Mouse (Mus musculus) neural tube, embryonic 14.5 days (tissue): ENCODE data around the gene Cep170b. TPM values are rescaled to one million over a fixed set of nuclear protein-coding genes. Genes with fewer than 3 reads are reported as not detected.

Source experiments
- ATAC-seq: fragments of 200-750 bp; cut with Nextera tagmentation; 2 replicates; pipeline ENCODE4 v1.8.0; 2017; ENCODE audit warnings: low read depth, mild to moderate bottlenecking, moderate TSS enrichment, moderate library complexity
- H3K27ac ChIP-seq: fragments of 300-500 bp; sonication (generic); 2 replicates; pipeline ENCODE4 v1.5.1; 2014; ENCODE audit warnings: low read depth, mild to moderate bottlenecking, control low read depth, low read length, moderate library complexity, mixed read lengths
- H3K27me3 ChIP-seq: fragments of 300-500 bp; sonication (generic); 2 replicates; pipeline ENCODE4 v1.6.1; 2014; ENCODE audit warnings: low read length; ENCODE audit not compliant: control insufficient read depth, insufficient read depth
- H3K36me3 ChIP-seq: fragments of 300-500 bp; sonication (generic); 2 replicates; pipeline ENCODE4 v1.6.1; 2014; ENCODE audit warnings: low read length, mixed read lengths; ENCODE audit not compliant: control insufficient read depth, insufficient read depth
- H3K4me1 ChIP-seq: fragments of 300-500 bp; sonication (generic); 2 replicates; pipeline ENCODE4 v1.6.1; 2014; ENCODE audit warnings: low read length; ENCODE audit not compliant: control insufficient read depth, insufficient read depth
- H3K4me2 ChIP-seq: fragments of 300-500 bp; sonication (generic); 2 replicates; pipeline ENCODE4 v1.6.1; 2014; ENCODE audit warnings: mild to moderate bottlenecking, low read depth, low read length, control low read depth
- H3K4me3 ChIP-seq: fragments of 300-500 bp; sonication (generic); 2 replicates; pipeline ENCODE4 v1.5.1; 2014; ENCODE audit warnings: low read depth, low read length, control low read depth, mixed read lengths
- H3K9ac ChIP-seq: fragments of 300-500 bp; sonication (generic); replicated peaks from 2 replicates; pipeline ENCODE4 v1.6.1; 2014; ENCODE audit warnings: low read depth, mild to moderate bottlenecking, control low read depth, low read length, mixed read lengths
- H3K9me3 ChIP-seq: fragments of 300-500 bp; sonication (generic); 2 replicates; pipeline ENCODE4 v1.6.1; 2016; ENCODE audit warnings: low read length; ENCODE audit not compliant: control insufficient read depth
- WGBS: fragments of 180-500 bp; shearing (Covaris S2); extraction: QIAGEN DNeasy Blood & Tissue Kit; methylation state at CpG from one replicate; pipeline ENCODE4 v1.1.7; 2014; 5-methylcytosine and 5-hydroxymethylcytosine counted together
- polyA plus RNA-seq: library from polyadenylated mRNA; unstranded; fragments of >200 nt; fragmentation: Nextera tagmentation; extraction: Ambion mirVana; gene quantifications from 2 replicates; pipeline ENCODE4 v1.2.1, GENCODE M21; 2014

The Cep170b gene
- polyA plus RNA-seq, 1 experiment from 2014 or later: 36.1 TPM

DNA sequence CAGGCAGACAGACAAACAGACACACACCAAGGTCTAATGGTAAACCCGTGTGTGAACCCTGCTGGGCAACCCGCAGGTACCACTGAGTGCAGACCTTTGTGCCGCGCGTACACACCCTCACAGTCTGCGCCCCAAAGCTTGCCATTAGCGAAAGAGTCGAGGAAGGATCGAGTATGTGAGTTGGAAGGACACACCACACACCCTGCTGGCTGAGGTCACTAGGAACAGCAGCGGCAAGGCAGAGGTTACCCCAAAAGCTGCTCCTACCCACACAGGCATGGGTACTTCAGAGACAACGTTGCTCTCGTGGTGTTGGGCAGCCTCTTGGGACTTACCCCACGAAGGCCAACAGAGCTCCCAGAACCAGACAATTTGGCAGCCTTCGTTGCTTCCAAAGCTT is 52.1 kb downstream of the Cep170b start:
- WGBS: 93% methylated on average over 14 of the region's 14 CpGs
- no peak overlapping the region for H3K9ac ChIP-seq
- no peak overlapping the region for H3K4me3 ChIP-seq
- peaks cover 4% of the 10 kb centered on the region; the same call in 1 of the 2 replicates for H3K9me3 ChIP-seq
- no peak overlapping the region for H3K4me2 ChIP-seq
- H3K27me3 ChIP-seq: no peaks in the 10 kb centered on the region
- ATAC-seq: no peak
- H3K27ac ChIP-seq: no peak overlapping the region
- no peaks in the 10 kb centered on the region for H3K36me3 ChIP-seq
- H3K4me1 ChIP-seq: no peaks in the 10 kb centered on the region

DNA sequence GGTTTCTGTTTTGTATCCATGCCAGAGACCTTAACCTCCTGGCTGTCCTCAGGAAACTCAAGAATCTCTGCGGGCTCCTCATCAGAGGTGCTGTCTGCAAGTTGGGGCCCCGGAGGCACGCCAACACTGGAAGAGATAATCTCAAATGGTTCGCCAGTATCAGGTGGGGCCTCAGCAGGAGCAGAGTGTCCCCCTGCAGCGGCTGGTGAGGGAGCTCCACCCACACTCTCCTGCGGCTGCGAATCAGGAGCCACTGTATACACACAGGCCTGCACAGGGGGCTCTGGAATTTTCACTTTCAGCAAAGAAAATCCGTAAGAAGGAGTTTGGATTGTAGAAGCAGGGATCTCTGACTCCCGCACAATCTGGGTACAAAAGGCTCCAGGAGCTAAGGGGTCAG is 53.1 kb downstream of the Cep170b start:
- Histone ChIP-seq H3K4me1 (no peaks in the 10 kb centered on the region), H3K27me3 (no peaks in the 10 kb centered on the region), H3K9me3 (peaks cover 4% of the 10 kb centered on the region; the same call in 1 of the 2 replicates), H3K9ac (no peak overlapping the region), H3K4me2 (no peak overlapping the region), H3K4me3 (no peak overlapping the region), H3K27ac (no peak overlapping the region), H3K36me3 (no peaks in the 10 kb centered on the region)
- ATAC-seq: no peak
- WGBS: 61% methylated on average over 9 of the region's 9 CpGs

DNA sequence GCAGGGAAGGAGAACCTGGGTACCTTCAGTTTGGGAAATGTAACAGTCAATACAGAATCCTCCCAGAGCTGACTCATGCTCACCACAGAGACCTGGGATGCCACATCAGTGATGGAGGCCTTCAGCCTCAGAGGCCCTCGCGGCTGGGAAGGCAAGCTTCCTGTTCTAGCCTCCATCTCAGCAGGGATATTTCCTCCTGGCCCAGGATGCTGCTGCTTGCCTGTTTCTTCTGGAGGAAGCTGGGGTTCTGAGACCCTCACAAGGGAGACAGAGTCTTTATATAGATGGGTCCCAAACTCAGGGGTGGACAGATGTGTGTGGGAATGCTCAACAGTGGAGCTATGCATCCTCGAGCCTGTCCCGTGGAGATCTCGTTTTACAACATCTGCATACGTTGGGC is 53.8 kb downstream of the Cep170b start:
- H3K27me3 ChIP-seq: no peaks in the 10 kb centered on the region
- H3K4me2 ChIP-seq: no peak overlapping the region
- H3K4me1 ChIP-seq: no peaks in the 10 kb centered on the region
- no peaks in the 10 kb centered on the region for H3K36me3 ChIP-seq
- 88% methylated on average over 6 of the region's 6 CpGs for whole genome bisulfite sequencing
- H3K9ac ChIP-seq: no peak overlapping the region
- no peak overlapping the region for H3K27ac ChIP-seq
- peaks cover 4% of the 10 kb centered on the region; the same call in 1 of the 2 replicates for H3K9me3 ChIP-seq
- no peak for ATAC-seq
- no peak overlapping the region for H3K4me3 ChIP-seq

DNA sequence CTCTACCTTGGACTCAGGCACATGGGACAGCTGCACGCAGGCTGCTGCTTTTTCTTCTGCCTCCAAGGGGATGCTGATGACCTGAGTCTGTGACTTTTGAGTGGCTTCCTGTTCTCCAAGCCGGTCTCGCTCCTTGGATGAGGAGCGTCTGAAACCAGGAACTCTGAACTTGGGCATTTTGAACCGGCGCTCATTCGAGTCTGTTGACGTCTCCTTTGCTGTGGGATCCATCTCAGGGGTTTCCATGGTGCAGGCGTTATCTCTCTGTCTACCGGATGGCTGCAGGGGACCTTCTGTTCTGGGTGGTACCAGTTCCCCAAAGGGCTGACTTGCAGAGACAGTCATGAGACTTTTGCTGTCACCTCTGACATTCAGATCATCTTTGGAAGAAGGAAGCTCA is 54.2 kb downstream of the Cep170b start:
- Histone ChIP-seq H3K9me3 (peaks cover 4% of the 10 kb centered on the region; the same call in 1 of the 2 replicates), H3K27ac (no peak overlapping the region), H3K36me3 (no peaks in the 10 kb centered on the region), H3K4me2 (no peak overlapping the region), H3K4me1 (no peaks in the 10 kb centered on the region), H3K4me3 (no peak overlapping the region), H3K27me3 (no peaks in the 10 kb centered on the region), H3K9ac (no peak overlapping the region)
- no peak for ATAC-seq
- WGBS: 98% methylated on average over 10 of the region's 10 CpGs

- 79% methylated on average over 8 of the region's 8 CpGs for WGBS
- Histone ChIP-seq H3K27me3 (no peaks in the 10 kb centered on the region), H3K4me1 (no peaks in the 10 kb centered on the region), H3K9ac (no peak overlapping the region), H3K4me3 (no peak overlapping the region), H3K27ac (no peak overlapping the region), H3K4me2 (no peak overlapping the region), H3K36me3 (no peaks in the 10 kb centered on the region), H3K9me3 (no peaks in the 10 kb centered on the region)
- ATAC-seq: no peak
These were observed 70.8 kb downstream of the Cep170b start for GRCm38 (mm10) chr12:112791026-112791425.

DNA sequence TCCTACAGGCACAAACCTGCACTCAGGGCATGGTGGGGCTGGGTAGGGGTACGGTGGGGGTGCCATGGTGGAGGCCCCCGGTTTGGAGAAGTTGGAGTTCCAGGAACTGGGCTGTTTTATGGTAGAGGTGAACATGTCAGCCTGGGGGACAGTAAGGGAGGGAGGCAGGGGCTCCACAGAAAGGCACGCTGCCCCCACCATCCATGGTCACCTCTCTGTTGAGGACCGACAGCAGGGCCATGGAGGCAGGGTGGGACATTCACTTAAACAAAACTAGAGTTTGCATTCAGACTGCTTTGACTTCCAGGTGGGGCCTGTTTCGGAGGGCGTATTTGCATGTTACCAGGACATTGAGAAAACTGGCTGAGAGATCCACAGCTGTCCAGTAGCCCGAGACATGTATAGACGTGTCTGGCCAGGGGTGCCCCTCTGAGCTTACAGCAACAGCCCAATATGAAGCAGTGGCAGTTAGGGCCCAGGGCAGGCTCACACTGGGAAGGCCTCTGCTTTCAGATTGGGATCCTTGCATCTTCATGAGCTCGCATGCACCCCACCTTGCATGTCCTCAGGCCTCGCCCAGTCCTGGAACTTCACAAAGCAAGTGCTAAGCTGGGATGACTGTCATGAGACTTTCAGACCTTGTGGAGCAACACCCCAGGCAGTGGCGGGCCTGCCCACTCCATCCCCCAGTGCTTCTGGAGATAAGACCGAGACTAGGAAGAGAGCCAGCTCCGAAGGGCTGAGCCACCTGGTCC is 73.5 kb downstream of the Cep170b start:
- no peak overlapping the region for H3K4me2 ChIP-seq
- no peak overlapping the region for H3K9ac ChIP-seq
- no peak overlapping the region for H3K4me3 ChIP-seq
- no peaks in the 10 kb centered on the region for H3K9me3 ChIP-seq
- 76% methylated on average over 13 of the region's 13 CpGs for WGBS
- no peaks in the 10 kb centered on the region for H3K36me3 ChIP-seq
- H3K4me1 ChIP-seq: no peaks in the 10 kb centered on the region; the same call in 1 of the 2 replicates
- ATAC-seq: no peak
- no peak overlapping the region for H3K27ac ChIP-seq
- H3K27me3 ChIP-seq: no peaks in the 10 kb centered on the region

DNA sequence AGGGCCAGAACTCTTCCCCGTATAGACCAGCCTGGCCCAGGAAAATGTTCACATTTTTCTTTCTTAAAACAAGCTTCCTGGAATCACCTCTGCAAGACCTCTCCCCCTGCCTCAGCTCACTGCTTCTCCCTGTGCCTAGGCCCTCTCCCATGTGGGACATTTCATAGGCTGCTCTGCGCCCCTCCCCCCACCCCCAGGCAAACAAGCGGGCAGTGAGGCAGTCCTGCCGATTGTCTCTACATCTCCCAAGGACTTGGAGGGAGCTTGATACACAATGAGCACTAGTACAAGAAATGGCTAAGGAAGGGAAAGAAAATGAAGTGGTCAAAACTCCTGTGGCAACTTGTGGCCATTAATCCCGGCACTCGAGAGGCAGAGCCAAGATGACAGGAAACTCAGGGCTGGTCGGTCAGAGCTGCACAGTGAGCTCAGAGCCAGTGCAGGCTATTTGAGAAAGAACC is 74.1 kb downstream of the Cep170b start:
- H3K27me3 ChIP-seq: no peaks in the 10 kb centered on the region
- no peaks in the 10 kb centered on the region; the same call in 1 of the 2 replicates for H3K4me1 ChIP-seq
- H3K9me3 ChIP-seq: no peaks in the 10 kb centered on the region
- no peaks in the 10 kb centered on the region for H3K36me3 ChIP-seq
- WGBS: 36% methylated on average over 7 of the region's 7 CpGs
- H3K27ac ChIP-seq: no peak overlapping the region
- no peak overlapping the region for H3K4me3 ChIP-seq
- H3K4me2 ChIP-seq: no peak overlapping the region
- no peak for ATAC-seq
- H3K9ac ChIP-seq: no peak overlapping the region

- no peaks in the 10 kb centered on the region for H3K9me3 ChIP-seq
- no peak overlapping the region for H3K4me3 ChIP-seq
- ATAC-seq: no peak
- H3K27me3 ChIP-seq: no peaks in the 10 kb centered on the region
- no peak overlapping the region for H3K4me2 ChIP-seq
- H3K9ac ChIP-seq: no peak overlapping the region
- WGBS: 83% methylated on average over 5 of the region's 5 CpGs
- no peaks in the 10 kb centered on the region for H3K36me3 ChIP-seq
- no peaks in the 10 kb centered on the region; the same call in 1 of the 2 replicates for H3K4me1 ChIP-seq
- H3K27ac ChIP-seq: no peak overlapping the region
These were observed 74.7 kb downstream of the Cep170b start for GRCm38 (mm10) chr12:112794998-112795397.

GRCm38 (mm10) chr12:112795466-112796104 is 75.3 kb downstream of the Cep170b start:
- Histone ChIP-seq H3K36me3 (no peaks in the 10 kb centered on the region), H3K4me3 (no peak overlapping the region), H3K27me3 (no peaks in the 10 kb centered on the region), H3K4me2 (no peak overlapping the region), H3K9me3 (no peaks in the 10 kb centered on the region), H3K27ac (no peak overlapping the region), H3K9ac (no peak overlapping the region), H3K4me1 (no peaks in the 10 kb centered on the region; the same call in 1 of the 2 replicates)
- 72% methylated on average over 18 of the region's 18 CpGs for WGBS
- ATAC-seq: no peak
